Comparison of ENCODE assay signal across 27 mouse cellular contexts in genomic region chr5:22347732-22348131, GRCm38 (mm10). TPM values are rescaled to one million over a fixed set of nuclear protein-coding genes. Genes with fewer than 3 reads are reported as not detected.
DNase-seq lines count a peak whose midpoint lies in the region; ATAC-seq lines count a peak whose summit lies in the region.
"Had no signal": no experiment of that assay in that cellular context is flagged by ENCODE, and none has a peak within 500 bp of the region (broad histone marks: within the 10 kb centered on the region; RNA-seq: fewer than 3 reads in every experiment).

No protein-coding gene starts in this region.

- no peak overlapping the region for H3K4me2 ChIP-seq in heart, embryonic 11.5 days
- no peak overlapping the region for H3K4me2 ChIP-seq in liver, embryonic 11.5 days
- peak overlapping the region; percentile 42 for H3K4me2 ChIP-seq in liver, embryonic 16.5 days (ENCODE audit: low read depth, low read length)
- H3K4me2 ChIP-seq: heart, embryonic 15.5 days; hindbrain, embryonic 13.5 days; limb, embryonic 12.5 days; midbrain, embryonic 15.5 days; neural tube, embryonic 12.5 days had no signal

- H3K27ac ChIP-seq in heart, embryonic 11.5 days (ENCODE audit: low read depth, low read length) = peak overlapping the region; percentile 57; the same call in 1 of the 2 replicates
- H3K27ac ChIP-seq in liver, embryonic 11.5 days (ENCODE audit: low read depth, low read length) = peak overlapping the region; percentile 51
- H3K27ac ChIP-seq in liver, embryonic 16.5 days (ENCODE audit: low read length) = peak overlapping the region; percentile 95
- H3K27ac ChIP-seq: heart, adult 2 months; heart, embryonic 15.5 days; hindbrain, embryonic 13.5 days; limb, embryonic 12.5 days; midbrain, embryonic 15.5 days; neural tube, embryonic 12.5 days had no signal

- no peak for ATAC-seq in heart, embryonic 11.5 days (replicated peaks; ENCODE audit: insufficient number of reproducible peaks, low FRiP score, low TSS enrichment)
- ATAC-seq in liver, embryonic 11.5 days (replicated peaks; ENCODE audit: low FRiP score) = no peak; the same call in 1 of the 2 replicates
- peak; percentile 37 for ATAC-seq in liver, embryonic 16.5 days (ENCODE audit: low read depth)
- ATAC-seq: forebrain, embryonic 14.5 days; midbrain, embryonic 15.5 days had no signal

- no peaks in the 10 kb centered on the region for H3K36me3 ChIP-seq in heart, embryonic 11.5 days (ENCODE audit: control insufficient read depth, insufficient read depth, low read length)
- no peaks in the 10 kb centered on the region for H3K36me3 ChIP-seq in liver, embryonic 11.5 days (ENCODE audit: control insufficient read depth, insufficient read depth, low read length)
- H3K36me3 ChIP-seq in liver, embryonic 16.5 days (ENCODE audit: control insufficient read depth, insufficient read depth) = no peaks in the 10 kb centered on the region
- H3K36me3 ChIP-seq: heart, embryonic 15.5 days; hindbrain, embryonic 13.5 days; limb, embryonic 12.5 days; midbrain, embryonic 15.5 days; neural tube, embryonic 12.5 days had no signal

- intact Hi-C loops in heart, postnatal 10 days (cut with DNase I) = no loop called here
- intact Hi-C loops in left cerebral cortex, postnatal 10 days (cut with DNase I) = no loop called here

- H3K27me3 ChIP-seq in heart, embryonic 11.5 days (ENCODE audit: control insufficient read depth, insufficient read depth, low read length) = peaks cover 48% of the 10 kb centered on the region
- H3K27me3 ChIP-seq in liver, embryonic 11.5 days (replicated peaks; ENCODE audit: control insufficient read depth, insufficient read depth, low read length) = peaks cover 44% of the 10 kb centered on the region
- peaks cover 33% of the 10 kb centered on the region for H3K27me3 ChIP-seq in liver, embryonic 16.5 days (ENCODE audit: control insufficient read depth, insufficient read depth, low read depth, low read length)

- H3K9ac ChIP-seq in heart, embryonic 11.5 days (ENCODE audit: low read depth, low read length) = no peak overlapping the region
- H3K9ac ChIP-seq in liver, embryonic 11.5 days (ENCODE audit: low read depth, low read length) = no peak overlapping the region
- H3K9ac ChIP-seq in liver, embryonic 16.5 days (ENCODE audit: low read depth, low read length) = peak overlapping the region; percentile 36; the same call in 1 of the 2 replicates
- H3K9ac ChIP-seq: heart, embryonic 15.5 days; hindbrain, embryonic 13.5 days; limb, embryonic 12.5 days; midbrain, embryonic 15.5 days; neural tube, embryonic 12.5 days had no signal

- DNase-seq in heart, postnatal 10 days = no peak
- peak; percentile 57 for DNase-seq in c-Kit-positive CD71-positive TER-119-positive erythroid progenitor cells, embryonic 14.5 days (ENCODE audit: low spot score)
- no peak for DNase-seq in liver, embryonic 11.5 days (ENCODE audit: low spot score)
- no peak for DNase-seq in adrenal gland, postnatal 10 days
- no peak for DNase-seq in left cerebral cortex, postnatal 10 days (ENCODE audit: extremely low spot score in 1 of 2, low spot score in 2 of 2)
- no peak for DNase-seq in retina, embryonic 14.5 days (ENCODE audit: low spot score)
- DNase-seq: cerebellum, adult 11 months; cerebellum, postnatal 10 days; gastrocnemius, postnatal 36 days; heart, adult 2 months; heart, postnatal 4 days; kidney, adult 9 months; kidney, postnatal 10 days; layer of hippocampus, postnatal 36 days; lung, adult 18-20 months; lung, postnatal 4 days; thymus, adult 2 months; thymus, postnatal 36 days had no signal

- no peaks in the 10 kb centered on the region for H3K4me1 ChIP-seq in heart, embryonic 11.5 days (ENCODE audit: control insufficient read depth, insufficient read depth, low read length)
- H3K4me1 ChIP-seq in liver, embryonic 11.5 days (replicated peaks; ENCODE audit: control insufficient read depth, insufficient read depth, low read length) = peaks cover 35% of the 10 kb centered on the region
- peaks cover 56% of the 10 kb centered on the region for H3K4me1 ChIP-seq in liver, embryonic 16.5 days (ENCODE audit: control insufficient read depth, low read depth, low read length)

- H3K4me3 ChIP-seq in heart, embryonic 11.5 days (ENCODE audit: low read depth, low read length) = no peak overlapping the region
- no peak overlapping the region for H3K4me3 ChIP-seq in liver, embryonic 11.5 days (ENCODE audit: low read depth, low read length)
- no peak overlapping the region for H3K4me3 ChIP-seq in liver, embryonic 16.5 days (ENCODE audit: low read depth, low read length)
- H3K4me3 ChIP-seq: heart, adult 2 months; heart, embryonic 15.5 days; hindbrain, embryonic 13.5 days; limb, embryonic 12.5 days; midbrain, embryonic 15.5 days; myocyte; neural tube, embryonic 12.5 days had no signal

- WGBS in heart, embryonic 11.5 days (ENCODE audit: insufficient replicate concordance) = 70% methylated on average over 2 of the region's 2 CpGs
- 68% methylated on average over 2 of the region's 2 CpGs for WGBS in liver, embryonic 11.5 days
- 45% methylated on average over 2 of the region's 2 CpGs for WGBS in liver, embryonic 16.5 days (ENCODE audit: insufficient replicate concordance)

- no peaks in the 10 kb centered on the region for H3K9me3 ChIP-seq in heart, embryonic 11.5 days (replicated peaks; ENCODE audit: control insufficient read depth, low read length)
- H3K9me3 ChIP-seq in liver, embryonic 11.5 days (ENCODE audit: control insufficient read depth, low read length) = no peaks in the 10 kb centered on the region
- no peaks in the 10 kb centered on the region for H3K9me3 ChIP-seq in liver, embryonic 16.5 days (replicated peaks; ENCODE audit: control insufficient read depth, low read length)
- H3K9me3 ChIP-seq: heart, embryonic 15.5 days; hindbrain, embryonic 13.5 days; limb, embryonic 12.5 days; midbrain, embryonic 15.5 days; neural tube, embryonic 12.5 days had no signal

RNA-seq across cellular contexts. Expression of gene Reln, which starts 3.2 kb away (rescaled TPM):
- 6.4 and 6.5 TPM in 2 replicates for polyA plus RNA-seq in heart, embryonic 11.5 days (2014; fragmentation: Nextera tagmentation; extraction: Ambion mirVana)
- 1 to 10 TPM; 3.2 to 3.8 TPM for total RNA-seq in heart, postnatal 10 days (2021)
- 56.2 and 61.7 TPM in 2 replicates for polyA plus RNA-seq in liver, embryonic 11.5 days (2014; fragmentation: Nextera tagmentation; extraction: Ambion mirVana)
- polyA plus RNA-seq in liver, embryonic 16.5 days (2015; fragmentation: Nextera tagmentation; extraction: Ambion mirVana) = 22.0 and 23.9 TPM in 2 replicates
- total RNA-seq in adrenal gland, postnatal 10 days (2021) = 10 to 100 TPM; 14.5 to 18.0 TPM
- total RNA-seq in left cerebral cortex, postnatal 10 days (2021) = 100 to 1,000 TPM; 144 to 145 TPM

Comparison
In these comparisons a context has a peak if more than half of its experiments do, and no peak if none do; other contexts are left out.
1. RNA of gene Reln, which starts 3.2 kb away (total RNA-seq): 144 to 145 TPM in left cerebral cortex, postnatal 10 days; 14.5 to 18.0 TPM in adrenal gland, postnatal 10 days and 3.2 to 3.8 TPM in heart, postnatal 10 days; every median in the first group is over 4 times any median in the second.
2. Peak in every context shown above with its lines, with median percentiles within 50 percentile points of each other: H3K27ac ChIP-seq.